Mouse (Mus musculus) heart, adult 2 months (tissue): ENCODE measurements around the gene Trnp1. TPM values are rescaled to one million over a fixed set of nuclear protein-coding genes. Genes with fewer than 3 reads are reported as not detected.

Experiments
- DNase-seq, 2 experiments: peaks; one replicate each; pipeline ENCODE4 v3.0.0; 2021
- H3K27ac ChIP-seq: fragments of 200-600 bp; 2 replicates; pipeline ENCODE4 v1.8.1; 2022
- H3K27me3 ChIP-seq: fragments of 200-500 bp; 2 replicates; pipeline ENCODE4 v1.6.1; 2012; ENCODE audit warnings: mild to moderate bottlenecking, low read length, inconsistent platforms, mixed read lengths; ENCODE audit not compliant: control insufficient read depth, insufficient read depth
- H3K36me3 ChIP-seq: fragments of 200-500 bp; 2 replicates; pipeline ENCODE4 v1.6.1; 2012; ENCODE audit warnings: low read length, inconsistent platforms; ENCODE audit not compliant: control insufficient read depth, insufficient read depth
- H3K4me1 ChIP-seq: fragments of 200-500 bp; 2 replicates; pipeline ENCODE4 v1.6.1; 2011; ENCODE audit warnings: low read length; ENCODE audit not compliant: control insufficient read depth, insufficient read depth
- H3K4me3 ChIP-seq: fragments of 200-600 bp; 2 replicates; pipeline ENCODE4 v1.8.1; 2022
- H3K79me2 ChIP-seq: fragments of 200-500 bp; replicated peaks from 2 replicates; pipeline ENCODE4 v1.6.1; 2012; ENCODE audit warnings: mild to moderate bottlenecking, inconsistent platforms, low read length, moderate library complexity, mixed read lengths; ENCODE audit not compliant: control insufficient read depth, insufficient read depth
- H3K9ac ChIP-seq: fragments of 200-500 bp; 2 replicates; pipeline ENCODE4 v1.6.1; 2012; ENCODE audit warnings: low read depth, mild to moderate bottlenecking, control low read depth, inconsistent platforms, low read length, mixed read lengths
- CTCF ChIP-seq: fragments of 200-600 bp; IDR thresholded peaks from 2 replicates; pipeline ENCODE4 v1.8.1; 2022; ENCODE audit warnings: antibody characterized with exemption, mild to moderate bottlenecking, moderate library complexity
- EP300 ChIP-seq: fragments of 200-500 bp; IDR thresholded peaks from 2 replicates; pipeline ENCODE4 v1.6.1; 2011; ENCODE audit warnings: low read depth, low read length, control low read depth; ENCODE audit not compliant: insufficient read depth
- POLR2A ChIP-seq: fragments of 200-500 bp; IDR thresholded peaks from 2 replicates; pipeline ENCODE4 v1.6.1; 2011; ENCODE audit warnings: mild to moderate bottlenecking, low read depth, low read length, control low read depth; ENCODE audit not compliant: insufficient read depth
- WGBS: fragments of 180-500 bp; shearing (Covaris S2); methylation state at CpG from one replicate; pipeline ENCODE4 v1.1.7; 2018; 5-methylcytosine and 5-hydroxymethylcytosine counted together
- intact Hi-C: fragments of 180-260 bp; cut with DNase I; formaldehyde crosslinking; loops from one replicate; pipeline ENCODE4 v1.15.1; 2025
- polyA plus RNA-seq: library from polyadenylated mRNA; depleted of rRNA; stranded (reverse); fragments of >200 nt; gene quantifications from 2 replicates; pipeline ENCODE4 v1.2.3, GENCODE M21; 2012
- total RNA-seq, 2 experiments: library from RNA; stranded (reverse); gene quantifications; 2 replicates each; pipeline ENCODE4 v1.2.3; 2021

The Trnp1 gene
- total and polyA plus RNA-seq, 3 experiments = 2.0 to 2.4 (median 2.1) TPM

DNA sequence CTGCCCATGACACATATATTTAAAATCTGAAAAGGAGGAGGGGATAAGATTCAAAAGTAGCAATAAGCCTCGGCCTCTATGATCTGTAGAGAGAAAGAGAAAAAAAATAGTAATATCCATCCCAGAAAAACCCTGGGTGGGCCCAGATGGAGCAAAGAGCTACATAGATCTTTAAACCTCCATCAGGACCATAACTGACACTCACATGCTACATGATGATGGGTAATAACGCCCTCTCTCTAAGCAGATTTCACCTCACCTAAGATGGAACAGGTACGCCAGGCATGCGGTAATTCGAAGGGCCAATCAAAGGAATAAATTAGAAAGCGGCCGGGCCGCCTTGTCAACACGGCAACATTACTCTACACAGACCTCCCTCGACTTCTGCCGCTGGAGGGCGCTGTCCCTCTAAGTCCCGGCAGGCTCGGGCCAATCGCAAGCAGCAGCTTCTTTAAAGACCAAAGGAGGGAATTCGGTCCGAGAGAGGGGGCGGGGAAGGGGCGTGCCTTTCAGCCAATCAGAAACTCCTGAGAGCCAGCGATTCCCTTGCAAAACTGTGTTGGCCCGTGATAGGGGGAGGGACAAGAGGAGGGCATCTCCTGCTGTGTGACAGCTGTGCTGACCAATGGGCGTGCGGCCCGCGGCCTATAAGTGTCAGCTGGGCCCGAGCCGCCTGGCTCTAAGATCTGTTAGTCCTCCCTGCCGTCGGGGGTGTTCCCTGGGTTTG is 18.7 kb downstream of the Trnp1 start, which contains the start of gene Tent5b:
TSS of gene Tent5b (plus strand) at position 675 of the 727 bp plus-strand sequence.
- DNase-seq = peak; percentile 97 to 98
- Histone ChIP-seq H3K79me2 (no peaks in the 10 kb centered on the region), H3K27ac (no peak within 1 kb of the TSS), H3K4me1 (peaks cover 2% of the 10 kb centered on the region; the same call in 1 of the 2 replicates), H3K36me3 (no peaks in the 10 kb centered on the region), H3K27me3 (no peaks in the 10 kb centered on the region), H3K9ac (peak within 1 kb of the TSS; percentile 59), H3K4me3 (peak within 1 kb of the TSS; percentile 57)
- intact Hi-C loops = loop anchor here (1.0 kb wide), 2 partner anchors 15 to 34 kb away; no protein-coding TSS in a partner anchor
- TF ChIP-seq POLR2A (0 out of 2 replicates have a peak, but pooled peaks have one; percentile 34), CTCF (peak; percentile 97), EP300 (peak; percentile 44; the same call in 1 of the 2 replicates)
- WGBS = 5% methylated on average over 29 of the region's 29 CpGs

DNA sequence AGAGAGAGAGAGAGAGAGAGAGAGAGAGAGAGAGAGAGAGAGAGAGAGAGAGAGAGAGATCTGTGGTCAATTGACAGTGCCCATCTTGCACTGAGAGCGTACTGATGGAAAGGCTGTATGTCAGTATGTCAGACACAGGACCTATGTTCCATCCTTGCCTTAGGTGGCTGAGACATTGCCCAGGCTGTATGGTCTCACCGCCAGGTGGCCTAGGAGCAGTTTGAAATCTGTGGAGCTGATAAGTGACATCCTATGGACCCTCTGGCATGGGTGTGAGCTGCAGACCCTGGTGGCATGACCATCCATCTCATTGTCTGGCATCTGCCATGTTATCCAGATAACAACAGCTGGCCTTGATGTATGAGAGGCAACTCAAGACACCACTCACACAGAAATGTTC is 24.5 kb downstream of the Trnp1 start:
- WGBS = 87% methylated on average over 2 of the region's 2 CpGs
- TF ChIP-seq POLR2A (no peak), CTCF (peak; percentile 12; the same call in 1 of the 2 replicates)
- Histone ChIP-seq H3K27me3 (no peaks in the 10 kb centered on the region), H3K9ac (no peak overlapping the region), H3K79me2 (no peaks in the 10 kb centered on the region), H3K4me3 (no peak overlapping the region), H3K4me1 (no peaks in the 10 kb centered on the region), H3K27ac (no peak overlapping the region), H3K36me3 (no peaks in the 10 kb centered on the region)
- DNase-seq = no peak
- intact Hi-C loops = no loop called here

DNA sequence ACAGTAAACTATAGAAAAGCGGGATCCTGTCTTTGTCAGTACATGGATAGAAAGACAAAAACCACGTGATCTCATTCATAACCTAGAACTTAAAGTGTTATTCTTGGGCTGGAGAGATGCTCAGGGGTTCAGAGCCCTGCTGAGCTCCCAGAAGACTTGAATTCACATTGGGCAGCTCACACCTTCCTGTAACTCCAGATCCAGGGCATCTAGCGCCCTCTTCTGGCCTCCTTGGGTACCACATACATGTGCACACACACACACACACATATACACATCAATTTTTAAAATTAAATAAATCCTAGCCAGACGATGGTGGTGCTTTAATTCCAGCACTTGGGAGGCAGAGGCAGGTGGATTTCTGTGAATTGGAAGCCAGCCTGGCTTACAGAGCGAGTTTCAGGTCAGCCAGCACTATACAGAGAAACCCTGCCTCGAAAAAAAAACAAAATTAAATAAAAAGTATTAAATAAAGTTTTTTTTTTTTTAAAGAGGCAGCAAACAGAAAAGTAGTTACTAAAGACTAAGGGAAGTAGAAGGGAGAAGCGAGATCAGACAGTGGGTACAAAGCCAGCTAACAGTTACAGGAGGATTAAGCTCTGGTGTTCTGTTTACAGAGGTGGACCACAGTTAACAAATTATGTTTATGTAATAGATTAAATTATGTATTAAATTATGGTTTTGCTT is 27.1 kb downstream of the Trnp1 start:
- H3K4me3 ChIP-seq = no peak overlapping the region
- H3K79me2 ChIP-seq = no peaks in the 10 kb centered on the region
- no peaks in the 10 kb centered on the region for H3K27me3 ChIP-seq
- WGBS = 84% methylated on average over 7 of the region's 7 CpGs
- intact Hi-C loops = no loop called here
- no peak overlapping the region for H3K9ac ChIP-seq
- H3K27ac ChIP-seq = no peak overlapping the region
- no peaks in the 10 kb centered on the region for H3K36me3 ChIP-seq
- no peaks in the 10 kb centered on the region for H3K4me1 ChIP-seq
- DNase-seq = no peak
- TF ChIP-seq EP300 = no peak
- TF ChIP-seq CTCF = 0 out of 2 replicates have a peak, but pooled peaks have one; percentile 12

DNA sequence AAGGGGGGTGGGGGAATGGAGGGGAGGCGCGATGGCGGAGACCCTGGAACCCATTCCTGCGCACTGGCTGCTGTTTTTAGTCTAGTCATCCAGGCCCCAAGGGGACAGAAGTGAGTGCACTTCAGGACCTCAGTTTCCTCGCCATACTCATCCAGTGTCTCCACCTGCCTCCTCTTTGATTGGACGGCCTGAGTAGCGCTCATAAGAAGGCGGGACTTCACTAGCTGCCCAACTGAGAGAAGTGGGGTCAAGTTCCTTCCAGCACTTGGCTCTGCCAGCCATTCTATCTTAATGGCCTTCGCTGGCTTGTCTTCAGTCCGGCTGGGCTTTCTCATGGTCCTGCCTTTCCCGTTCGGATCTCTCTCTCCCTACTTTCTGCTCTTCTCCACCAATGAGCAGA is 29.2 kb downstream of the Trnp1 start:
- Histone ChIP-seq H3K9ac (no peak overlapping the region), H3K27ac (no peak overlapping the region)
- intact Hi-C loops = no loop called here

DNA sequence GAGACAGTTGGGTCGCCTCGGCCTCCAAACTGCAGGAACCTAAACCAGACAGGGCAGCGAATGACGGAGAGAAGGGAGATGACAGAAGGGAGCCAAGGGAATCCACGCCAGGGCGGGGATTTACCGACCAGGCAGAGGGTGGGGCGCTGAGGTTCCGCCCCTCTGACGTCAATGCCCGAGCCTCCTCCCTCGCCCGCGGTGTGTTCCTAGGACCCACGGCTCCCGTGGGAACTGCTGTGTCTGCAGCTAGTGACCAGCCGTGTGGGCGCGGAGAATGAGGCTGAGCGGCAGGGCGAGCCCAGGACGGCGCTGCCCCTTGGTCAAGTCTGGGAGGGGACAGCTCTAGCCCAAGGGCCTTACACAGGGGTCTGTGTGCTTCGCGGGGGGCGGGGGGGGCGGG is 30.3 kb downstream of the Trnp1 start:
- whole genome bisulfite sequencing = under 1% methylated on average over 27 of the region's 27 CpGs
- Histone ChIP-seq H3K36me3 (no peaks in the 10 kb centered on the region), H3K4me1 (peaks cover 4% of the 10 kb centered on the region), H3K27ac (peak overlapping the region; percentile 68), H3K27me3 (no peaks in the 10 kb centered on the region), H3K4me3 (peak overlapping the region; percentile 61), H3K79me2 (no peaks in the 10 kb centered on the region), H3K9ac (peak overlapping the region; percentile 61)
- TF ChIP-seq EP300 (0 out of 2 replicates have a peak, but pooled peaks have one; percentile 6), POLR2A (peak; percentile 60), CTCF (no peak)
- DNase-seq = peak; percentile 90
- intact Hi-C loops = no loop called here

More for the DNA sequence above, 29.2 kb downstream of the Trnp1 start:
- H3K27me3 ChIP-seq = no peaks in the 10 kb centered on the region
- TF ChIP-seq CTCF (no peak), EP300 (no peak), POLR2A (no peak)
- H3K4me1 ChIP-seq = no peaks in the 10 kb centered on the region
- H3K79me2 ChIP-seq = no peaks in the 10 kb centered on the region
- WGBS = 40% methylated on average over 12 of the region's 12 CpGs
- DNase-seq = peak in 1 of 2 experiments; percentile 37
- no peak overlapping the region for H3K4me3 ChIP-seq
- H3K36me3 ChIP-seq = no peaks in the 10 kb centered on the region

DNA sequence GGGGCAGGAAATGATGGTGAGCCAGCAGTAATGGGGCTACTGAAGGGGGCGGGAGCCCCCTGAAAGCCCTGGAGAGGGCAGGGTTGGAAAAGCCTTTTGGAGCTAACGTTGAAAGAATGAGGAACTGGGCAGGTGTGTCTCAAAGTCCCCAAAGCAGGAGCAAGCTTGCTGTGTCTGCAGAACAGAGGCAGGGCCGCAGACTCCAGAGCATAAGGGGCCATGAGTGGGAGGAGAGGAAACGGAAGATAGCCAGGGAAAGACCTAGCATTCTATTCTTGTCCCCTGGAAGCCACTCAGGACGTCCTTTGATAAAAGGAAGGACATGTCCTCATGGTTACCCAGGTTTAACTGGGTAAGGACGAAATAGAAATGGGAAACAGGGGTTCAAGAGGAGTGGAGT is 35.2 kb downstream of the Trnp1 start:
- TF ChIP-seq CTCF = no peak
- TF ChIP-seq POLR2A = peak; percentile 51; the same call in 1 of the 2 replicates
- TF ChIP-seq EP300 = no peak
- intact Hi-C loops = no loop called here
- peak overlapping the region; percentile 79 for H3K27ac ChIP-seq
- peak; percentile 51 to 60 for DNase-seq
- no peaks in the 10 kb centered on the region for H3K27me3 ChIP-seq
- H3K4me3 ChIP-seq = no peak overlapping the region
- no peaks in the 10 kb centered on the region for H3K79me2 ChIP-seq
- H3K4me1 ChIP-seq = peaks cover 9% of the 10 kb centered on the region
- H3K9ac ChIP-seq = no peak overlapping the region
- WGBS = 11% methylated on average over 6 of the region's 6 CpGs
- H3K36me3 ChIP-seq = peaks cover 2% of the 10 kb centered on the region; the same call in 1 of the 2 replicates
